Mouse (Mus musculus): Measurements from ENCODE around the gene Gm42878.
A peak's percentile ranks its signal among the peaks of the same experiment; 100 is the strongest.
"Not testable (repeated sequence)": the region's sequence is repeated elsewhere in the genome, so short reads cannot be mapped to it uniquely, and the experiment has no call there.

Gm42878 gene

GRCm38 (mm10) chr5:121564468-121564895 lies 19.2 kb upstream of the Gm42878 start:
- DNase-seq (ENCODE audit: low read depth, low spot score) = peak; percentile 94

DNA sequence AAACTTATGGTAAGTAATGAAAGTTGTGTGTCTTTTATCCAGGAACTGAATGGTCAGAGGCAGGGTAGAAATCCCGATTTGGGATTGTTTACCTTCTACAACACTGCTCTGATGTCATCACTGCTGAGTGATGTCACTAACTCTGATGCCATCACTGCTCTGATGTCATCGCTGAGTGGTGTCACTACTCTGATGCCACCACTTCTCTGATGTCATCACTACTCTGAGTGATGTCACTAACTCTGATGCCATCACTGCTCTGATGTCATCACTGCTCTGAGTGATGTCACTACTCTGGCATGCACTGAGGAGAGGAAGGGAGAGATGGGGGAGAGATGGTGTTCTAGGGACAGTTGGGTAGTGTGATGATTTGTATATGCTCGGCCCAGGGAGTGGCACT lies 17.2 kb upstream of the Gm42878 start:
- peak; percentile 55 for DNase-seq (ENCODE audit: low read depth, low spot score)

- no peak for DNase-seq (ENCODE audit: low read depth, low spot score)
Observed at GRCm38 (mm10) chr5:121549196-121549595, 3.9 kb upstream of the Gm42878 start.

- no peak for DNase-seq (ENCODE audit: low read depth, low spot score)
Observed at GRCm38 (mm10) chr5:121547084-121547483, 1.8 kb upstream of the Gm42878 start.

- peak; percentile 80 for DNase-seq (ENCODE audit: low read depth, low spot score)
Observed at GRCm38 (mm10) chr5:121546530-121546895, 1.2 kb upstream of the Gm42878 start.

DNA sequence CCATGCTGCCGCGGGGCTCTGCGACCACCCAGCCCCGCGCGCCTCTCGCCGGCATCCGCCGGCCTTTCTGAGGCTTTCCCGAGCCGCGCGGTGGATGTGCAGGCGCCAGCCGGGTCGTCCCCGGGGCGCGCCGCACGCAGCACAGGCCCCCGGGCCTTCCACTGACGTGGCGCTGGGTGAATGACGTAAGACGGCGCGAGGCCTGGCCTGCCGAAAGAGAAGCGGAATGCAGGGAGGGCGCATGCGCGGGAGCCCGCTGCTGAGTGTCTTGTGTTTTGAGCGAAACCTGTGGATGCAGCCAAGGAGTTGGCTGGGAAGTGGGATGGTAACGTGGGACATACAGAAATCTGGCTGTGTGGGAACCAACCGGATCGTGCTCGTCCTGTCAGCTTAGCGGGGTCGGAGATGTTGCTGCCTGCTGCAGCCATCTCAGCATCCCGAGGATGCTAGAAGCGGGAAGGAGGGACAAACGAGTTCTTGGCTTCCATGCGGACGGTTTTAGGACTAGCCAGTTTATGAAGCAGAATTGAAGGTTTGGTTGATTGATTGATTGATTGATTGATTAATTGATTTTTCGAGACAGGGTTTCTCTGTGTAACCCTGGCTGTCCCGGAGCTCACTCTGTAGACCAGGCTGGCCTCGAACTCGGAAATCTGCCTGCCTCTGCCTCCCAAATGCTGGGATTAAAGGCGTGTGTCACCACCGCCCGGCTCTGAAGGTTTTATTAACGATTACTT lies 679 bp upstream of the Gm42878 start, which contains the start of gene Mapkapk5:
Mapkapk5 (minus strand) TSS at position 113 of the 737 bp plus-strand sequence.
- peak; percentile 97 for DNase-seq (ENCODE audit: low read depth, low spot score)

DNA sequence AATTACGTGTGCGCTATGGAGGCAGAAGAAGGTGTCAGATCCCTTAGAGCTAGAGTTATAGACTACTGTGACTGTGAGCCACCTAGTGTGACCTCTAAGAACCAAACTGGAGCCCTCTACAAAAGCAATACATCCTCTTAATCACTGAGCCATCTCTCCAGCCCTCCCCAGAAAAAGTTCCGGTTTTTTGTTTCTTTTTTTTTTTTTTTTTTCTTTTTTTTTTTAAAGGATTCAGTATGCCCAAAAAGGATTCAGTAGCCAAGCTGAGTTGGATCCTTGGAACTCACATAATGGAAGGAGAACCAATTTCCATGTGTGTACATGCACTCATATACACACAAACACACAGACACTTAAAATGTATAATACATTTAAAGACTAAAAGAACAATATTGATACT lies 1.9 kb downstream of the Gm42878 start:
- no peak for DNase-seq (ENCODE audit: low read depth, low spot score)

DNA sequence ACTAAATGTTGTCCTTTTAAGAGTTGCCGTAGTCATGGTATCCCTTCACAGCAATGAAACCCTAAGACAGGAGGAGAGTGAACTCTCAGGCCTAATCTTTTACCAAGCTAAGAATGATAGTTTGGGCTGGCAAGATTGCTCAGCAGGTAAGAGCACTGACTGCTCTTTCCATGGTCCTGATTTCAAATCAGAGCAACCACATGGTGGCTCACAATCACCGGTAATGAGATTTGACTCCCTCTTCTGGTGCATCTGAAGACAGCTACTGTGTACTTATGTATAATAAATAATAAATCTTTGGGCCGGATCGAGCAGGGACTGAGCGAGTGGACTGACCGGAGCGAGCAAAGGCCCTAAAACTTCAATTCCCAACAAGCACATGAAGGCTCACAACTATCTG lies 4.0 kb downstream of the Gm42878 start:
- peak; percentile 66 for DNase-seq (ENCODE audit: low read depth, low spot score)

- peak; percentile 70 for DNase-seq (ENCODE audit: low read depth, low spot score)
Observed at GRCm38 (mm10) chr5:121540066-121540465, 5.2 kb downstream of the Gm42878 start.

- no peak for DNase-seq (ENCODE audit: low read depth, low spot score)
Observed at GRCm38 (mm10) chr5:121537588-121537987, 7.7 kb downstream of the Gm42878 start.

- DNase-seq (ENCODE audit: low read depth, low spot score) = peak; percentile 58
Observed at GRCm38 (mm10) chr5:121536921-121537555, 8.2 kb downstream of the Gm42878 start.

DNA sequence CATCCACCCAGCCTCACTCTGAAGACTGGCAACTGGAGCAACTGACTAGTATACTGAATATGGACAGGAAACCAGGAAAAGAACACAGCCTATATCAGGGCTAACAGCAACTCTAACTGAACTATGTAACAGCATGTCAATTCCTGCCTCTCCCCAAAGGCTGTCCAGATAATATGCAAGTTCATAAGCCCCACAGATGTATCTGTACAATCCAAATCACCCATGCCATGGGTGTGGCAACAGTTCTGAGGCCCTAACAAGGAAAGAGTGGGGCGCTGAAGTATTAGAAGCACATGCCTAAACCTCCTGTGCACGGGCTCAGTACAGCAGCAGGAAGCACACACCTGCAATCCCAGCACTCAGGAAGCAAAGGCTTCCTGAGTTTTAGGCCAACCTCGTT lies 10.2 kb downstream of the Gm42878 start:
- DNase-seq (ENCODE audit: low read depth, low spot score) = no peak

DNA sequence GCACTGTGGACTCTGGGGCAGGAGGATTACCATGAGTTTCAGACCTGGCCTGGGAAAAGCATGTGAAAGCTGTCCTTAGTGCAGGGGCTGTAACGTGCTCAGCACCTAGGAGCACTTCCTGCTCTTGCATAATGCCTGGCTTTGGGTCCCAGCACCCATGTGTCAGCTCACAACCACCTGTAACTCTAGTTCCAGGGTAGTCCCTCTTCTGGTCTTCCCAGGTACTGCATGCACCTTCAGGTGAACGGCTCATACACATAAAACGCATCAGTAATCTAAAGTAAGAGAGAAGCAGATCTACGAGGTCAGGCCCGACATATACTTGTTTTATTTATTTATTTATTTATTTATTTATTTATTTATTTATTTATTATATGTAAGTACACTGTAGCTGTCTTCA lies 10.8 kb downstream of the Gm42878 start:
- peak; percentile 82 for DNase-seq (ENCODE audit: low read depth, low spot score)

DNA sequence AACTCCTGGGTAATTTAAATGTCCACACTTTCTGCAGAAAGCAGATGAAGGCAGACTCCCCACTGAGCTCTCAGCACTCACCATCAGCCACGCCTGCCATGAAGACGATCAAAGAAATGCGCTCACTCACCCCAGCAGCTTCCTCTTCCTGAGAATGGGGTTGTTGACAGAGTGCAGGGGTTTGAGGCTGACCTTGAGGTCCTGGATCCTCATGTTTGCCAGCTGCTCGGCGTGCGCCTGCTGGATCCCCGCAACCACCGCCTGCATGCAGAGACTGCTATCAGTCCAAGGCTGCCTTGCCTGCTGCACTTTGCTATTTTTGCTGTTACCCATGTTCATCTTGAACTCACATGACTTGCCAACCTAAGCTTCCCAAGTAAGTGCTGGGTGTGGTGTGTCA lies 18.3 kb downstream of the Gm42878 start:
- peak; percentile 60 for DNase-seq (ENCODE audit: low read depth, low spot score)

- DNase-seq (ENCODE audit: low read depth, low spot score) = no peak
Observed at GRCm38 (mm10) chr5:121526526-121526925, 18.8 kb downstream of the Gm42878 start.

DNA sequence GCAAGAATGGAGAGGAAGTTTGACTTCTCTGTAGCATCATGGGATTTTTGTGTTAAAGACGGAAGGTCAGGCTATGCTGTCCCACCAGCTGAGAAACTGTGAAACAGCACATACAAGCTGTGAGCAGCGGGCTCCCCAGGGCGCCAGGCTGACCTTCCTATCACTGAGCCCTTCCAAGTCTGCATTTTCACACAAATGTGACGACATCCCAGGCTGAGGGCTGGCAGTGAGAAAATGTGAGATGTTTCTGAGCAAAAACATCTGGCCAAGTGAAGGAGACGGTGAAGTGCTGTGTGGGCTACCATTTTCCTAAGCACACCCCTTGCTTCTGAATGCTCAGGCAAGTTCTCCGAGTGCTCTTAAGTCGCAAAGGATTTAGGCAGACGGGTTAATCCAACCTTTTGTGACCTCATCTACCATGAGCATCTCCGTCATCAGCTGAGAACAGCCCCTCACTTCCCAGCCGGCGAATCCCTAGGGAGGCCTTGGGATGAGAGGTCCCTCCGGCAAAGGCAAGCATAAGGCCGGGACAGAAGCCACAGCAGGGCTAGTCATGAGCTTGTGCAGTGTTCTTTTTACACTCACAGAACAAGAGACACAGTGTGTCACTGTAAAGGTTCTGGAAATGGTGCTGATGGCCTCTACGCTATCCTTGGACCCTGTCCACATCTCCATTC lies 19.4 kb downstream of the Gm42878 start:
- no peak for DNase-seq (ENCODE audit: low read depth, low spot score)

- not testable (repeated sequence) for DNase-seq (ENCODE audit: low read depth, low spot score)
Observed at GRCm38 (mm10) chr5:121519758-121520157, 25.5 kb downstream of the Gm42878 start.

DNA sequence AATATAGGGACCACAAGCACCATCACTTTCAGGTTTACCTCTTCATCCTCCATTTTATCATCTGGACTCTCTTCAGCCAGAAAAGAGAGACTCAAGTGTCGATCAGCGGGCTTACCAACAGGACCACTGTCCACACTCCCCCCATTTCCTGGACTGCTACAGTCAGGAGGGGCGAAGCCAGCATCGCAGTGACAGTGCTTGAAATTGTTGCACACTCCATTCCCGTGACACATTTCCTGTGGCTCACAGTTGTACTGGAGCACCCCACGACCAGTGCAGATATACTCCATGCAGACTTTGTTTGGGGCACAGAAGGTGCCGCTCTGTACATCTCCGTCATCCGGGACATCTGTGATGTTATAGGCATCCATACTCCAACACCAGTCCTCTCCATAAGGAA lies 26.3 kb downstream of the Gm42878 start:
- DNase-seq (ENCODE audit: low read depth, low spot score) = no peak

DNA sequence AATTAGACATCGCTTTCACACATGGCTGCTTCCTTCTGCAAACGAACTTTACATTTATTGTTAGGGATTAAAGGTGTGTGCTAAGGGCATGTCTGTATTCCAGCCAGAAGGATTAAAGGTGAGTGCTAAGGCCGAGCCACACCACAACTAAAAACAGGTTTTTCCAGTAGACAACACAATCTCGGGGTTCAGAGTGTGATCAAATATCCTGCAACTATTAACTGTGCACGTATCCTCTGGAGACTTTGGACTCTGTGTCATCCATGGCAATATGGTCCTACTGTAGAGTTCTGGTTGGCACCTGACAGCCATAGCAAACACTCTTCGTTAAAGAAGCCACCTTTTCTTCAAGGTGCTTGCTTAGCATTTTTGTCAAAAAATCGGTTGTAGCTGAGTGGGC lies 35.3 kb downstream of the Gm42878 start:
- DNase-seq (ENCODE audit: low read depth, low spot score) = no peak

DNA sequence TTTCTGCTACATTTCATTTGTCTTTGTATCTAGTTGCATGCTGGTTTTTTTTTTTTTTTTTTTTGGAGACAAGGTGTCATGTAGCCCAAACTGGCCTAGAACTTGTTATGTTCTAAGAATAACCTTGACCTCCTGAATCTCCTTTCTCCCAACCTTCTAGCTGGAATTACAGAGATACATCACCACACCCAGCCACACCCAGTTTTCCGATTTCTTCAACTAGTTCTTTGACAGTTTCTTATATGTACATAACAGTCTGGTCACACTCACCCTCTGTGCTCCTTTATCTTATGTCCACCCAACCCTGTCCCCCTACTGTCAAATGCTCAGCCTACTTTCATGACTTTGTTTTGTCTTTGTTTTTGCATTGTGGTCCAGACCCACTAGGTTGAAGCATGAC lies 38.4 kb downstream of the Gm42878 start:
- DNase-seq (ENCODE audit: low read depth, low spot score) = peak; percentile 40

- DNase-seq (ENCODE audit: low read depth, low spot score) = no peak
Observed at GRCm38 (mm10) chr5:121503231-121503630, 42.1 kb downstream of the Gm42878 start, which contains the start of gene Adam1b. Gene Adam1b, minus strand, starts transcription at chr5:121503435.

DNA sequence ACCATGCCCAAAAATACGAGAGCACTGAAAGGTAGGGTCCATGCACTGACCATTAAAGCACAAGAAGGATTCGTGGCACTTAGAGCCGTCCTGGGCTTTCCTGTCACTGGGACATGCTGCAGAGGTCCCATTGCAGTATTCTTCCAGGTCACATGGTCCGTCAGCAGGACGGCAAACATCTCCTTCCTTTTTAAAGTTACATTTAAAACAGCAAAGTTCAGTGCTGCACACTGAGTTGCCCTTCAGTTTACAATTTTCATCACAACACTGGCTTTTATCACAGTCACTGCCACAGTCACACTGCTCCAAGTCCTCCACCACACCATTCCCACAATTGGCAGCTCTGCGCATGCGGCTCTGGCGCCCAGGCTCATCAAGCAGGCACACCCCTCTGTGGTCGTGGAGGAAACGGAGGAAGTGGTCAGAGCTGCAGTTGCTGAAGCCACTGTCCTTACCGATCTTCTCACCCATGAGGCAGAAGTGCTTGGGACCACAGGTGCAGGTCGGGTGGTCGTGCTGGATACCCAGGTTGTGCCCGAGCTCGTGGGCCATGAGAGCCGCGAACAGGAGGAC lies 43.8 kb downstream of the Gm42878 start:
- DNase-seq (ENCODE audit: low read depth, low spot score) = not testable (repeated sequence)
